ENCODE assay signal across 34 mouse cellular contexts in the genomic region with DNA sequence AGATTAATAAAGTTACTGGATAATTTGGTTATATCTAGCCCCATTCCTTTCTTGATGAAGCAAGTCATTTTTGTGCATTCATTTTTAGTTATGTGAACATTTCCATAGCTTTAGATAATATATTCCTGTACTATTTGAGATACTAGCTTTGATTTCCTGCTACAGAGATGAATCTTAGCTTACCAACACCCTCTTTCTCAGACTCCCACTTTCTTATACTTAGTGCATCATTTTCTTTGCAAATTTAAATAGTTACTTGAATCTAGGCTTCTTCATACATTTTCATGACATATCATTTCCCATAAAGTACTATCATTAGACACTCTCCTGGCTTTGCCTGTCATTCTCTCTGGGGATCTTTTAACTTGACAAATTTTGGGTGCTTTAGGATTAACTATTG.
"Had no signal": no experiment of that assay in that cellular context is flagged by ENCODE, and none has a peak within 500 bp of the region (broad histone marks: within the 10 kb centered on the region; RNA-seq: fewer than 3 reads in every experiment).

No protein-coding gene starts in this region.

- H3K4me1 ChIP-seq: heart, embryonic 12.5 days; heart, embryonic 13.5 days; heart, embryonic 15.5 days; hindbrain, embryonic 10.5 days; hindbrain, embryonic 12.5 days; hindbrain, embryonic 13.5 days; hindbrain, embryonic 15.5 days; intestine, embryonic 15.5 days; kidney, embryonic 15.5 days had no signal

- H3K9ac ChIP-seq: heart, embryonic 12.5 days; heart, embryonic 13.5 days; heart, embryonic 15.5 days; hindbrain, embryonic 12.5 days; hindbrain, embryonic 13.5 days; hindbrain, embryonic 14.5 days; hindbrain, embryonic 15.5 days; intestine, embryonic 15.5 days; kidney, embryonic 15.5 days had no signal

- DNase-seq: heart, postnatal 10 days; heart, postnatal 14 days; heart, postnatal 36 days; heart, postnatal 4 days; kidney, adult 11 months; kidney, adult 18-20 months; kidney, adult 2 months; kidney, adult 8-10 months; kidney, adult 9 months; kidney, postnatal 10 days; kidney, postnatal 14 days; kidney, postnatal 25 days; kidney, postnatal 36 days; kidney, postnatal 4 days; layer of hippocampus, adult 9-11 months; layer of hippocampus, postnatal 36 days had no signal

- H3K4me3 ChIP-seq: heart, embryonic 12.5 days; heart, embryonic 13.5 days; heart, embryonic 15.5 days; hindbrain, embryonic 10.5 days; hindbrain, embryonic 12.5 days; hindbrain, embryonic 13.5 days; hindbrain, embryonic 15.5 days; intestine, embryonic 15.5 days; kidney, embryonic 15.5 days; layer of hippocampus, adult 2 months had no signal

- H3K9me3 ChIP-seq: heart, embryonic 12.5 days; heart, embryonic 13.5 days; heart, embryonic 15.5 days; hindbrain, embryonic 10.5 days; hindbrain, embryonic 12.5 days; hindbrain, embryonic 13.5 days; hindbrain, embryonic 15.5 days; intestine, embryonic 15.5 days; kidney, embryonic 15.5 days had no signal

- H3K36me3 ChIP-seq: intestine, embryonic 15.5 days had no signal

- H3K27ac ChIP-seq: heart, embryonic 13.5 days; heart, embryonic 15.5 days; hindbrain, embryonic 10.5 days; hindbrain, embryonic 12.5 days; hindbrain, embryonic 13.5 days; hindbrain, embryonic 14.5 days; hindbrain, embryonic 15.5 days; hindbrain, postnatal 0 days; intestine, embryonic 15.5 days; kidney, embryonic 15.5 days; kidney, postnatal 0 days; layer of hippocampus, adult 2 months had no signal

- ATAC-seq: hindbrain, embryonic 16.5 days; hindbrain, postnatal 0 days; inflammation-experienced regulatory T-cells, adult 6 months; intestine, embryonic 15.5 days; intestine, embryonic 16.5 days; intestine, postnatal 0 days had no signal

- H3K4me2 ChIP-seq: heart, embryonic 11.5 days; heart, embryonic 12.5 days; heart, embryonic 13.5 days; heart, embryonic 15.5 days; hindbrain, embryonic 12.5 days; hindbrain, embryonic 13.5 days; hindbrain, embryonic 14.5 days; hindbrain, embryonic 15.5 days; intestine, embryonic 15.5 days; kidney, embryonic 15.5 days had no signal

- H3K27me3 ChIP-seq: heart, embryonic 12.5 days; heart, embryonic 13.5 days; heart, embryonic 15.5 days; hindbrain, embryonic 12.5 days; hindbrain, embryonic 13.5 days; hindbrain, embryonic 15.5 days; intestine, embryonic 15.5 days; kidney, embryonic 15.5 days had no signal
